19 mouse cellular contexts compared by ENCODE assay signal in the genomic region with DNA sequence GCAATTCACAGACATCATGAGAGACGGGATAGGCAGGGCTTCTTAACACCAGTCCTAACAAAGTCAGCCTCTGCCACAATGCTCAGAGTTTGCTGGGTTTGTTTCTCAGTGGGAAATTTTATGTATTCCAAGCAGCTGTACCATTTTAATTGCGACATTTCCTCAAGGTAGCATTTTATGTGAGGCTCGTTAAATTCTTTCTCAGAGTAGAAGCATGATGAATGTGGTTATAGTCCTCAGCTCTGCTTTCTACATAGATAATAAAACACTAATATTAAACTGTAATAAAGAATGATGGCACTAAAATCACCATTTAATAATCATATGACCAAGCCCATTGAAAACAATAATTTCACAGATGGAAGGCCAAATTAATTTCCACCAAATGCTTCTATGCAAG.
"Had no signal": no experiment of that assay in that cellular context is flagged by ENCODE, and none has a peak within 500 bp of the region (broad histone marks: within the 10 kb centered on the region; RNA-seq: fewer than 3 reads in every experiment).

No protein-coding gene starts in this region.

- H3K4me3 ChIP-seq: liver, embryonic 13.5 days; liver, embryonic 15.5 days; lung, embryonic 15.5 days; megakaryocyte, embryonic 14.5 days; midbrain, embryonic 13.5 days; midbrain, embryonic 15.5 days; neural tube, embryonic 13.5 days; stomach, embryonic 15.5 days had no signal

- H3K9ac ChIP-seq: liver, embryonic 13.5 days; liver, embryonic 15.5 days; liver, postnatal 0 days; lung, embryonic 15.5 days; midbrain, embryonic 13.5 days; midbrain, embryonic 15.5 days; neural tube, embryonic 13.5 days; stomach, embryonic 15.5 days had no signal

- H3K9me3 ChIP-seq: liver, embryonic 13.5 days; liver, embryonic 15.5 days; lung, embryonic 15.5 days; midbrain, embryonic 13.5 days; midbrain, embryonic 15.5 days; neural tube, embryonic 13.5 days; stomach, embryonic 15.5 days had no signal

- H3K4me1 ChIP-seq: liver, embryonic 13.5 days; liver, embryonic 15.5 days; lung, embryonic 15.5 days; megakaryocyte, embryonic 14.5 days; midbrain, embryonic 13.5 days; midbrain, embryonic 15.5 days; neural tube, embryonic 13.5 days; stomach, embryonic 15.5 days had no signal

- H3K36me3 ChIP-seq: liver, embryonic 13.5 days; liver, embryonic 15.5 days; lung, embryonic 15.5 days; midbrain, embryonic 13.5 days; midbrain, embryonic 15.5 days; neural tube, embryonic 13.5 days; stomach, embryonic 15.5 days had no signal

- H3K27ac ChIP-seq: liver, embryonic 13.5 days; liver, embryonic 15.5 days; lung, embryonic 15.5 days; macrophage; midbrain, embryonic 13.5 days; midbrain, embryonic 15.5 days; neural tube, embryonic 13.5 days; stomach, embryonic 15.5 days; stomach, postnatal 0 days had no signal

- ATAC-seq: liver, postnatal 0 days; lung, postnatal 0 days; midbrain, embryonic 13.5 days; midbrain, embryonic 15.5 days had no signal

- H3K4me2 ChIP-seq: liver, embryonic 13.5 days; liver, embryonic 15.5 days; lung, embryonic 15.5 days; midbrain, embryonic 11.5 days; midbrain, embryonic 13.5 days; midbrain, embryonic 15.5 days; neural tube, embryonic 13.5 days; stomach, embryonic 15.5 days had no signal

- DNase-seq: liver, embryonic 13.5 days; liver, postnatal 0 days; lung, adult 2 months; lung, postnatal 14 days; right cerebral cortex, postnatal 14 days; thymus, adult 2 months; thymus, postnatal 25 days; thymus, postnatal 4 days had no signal

- H3K27me3 ChIP-seq: liver, embryonic 13.5 days; liver, embryonic 15.5 days; lung, embryonic 15.5 days; megakaryocyte, embryonic 14.5 days; midbrain, embryonic 13.5 days; midbrain, embryonic 15.5 days; neural tube, embryonic 13.5 days; stomach, embryonic 15.5 days had no signal
